Mouse (Mus musculus): ENCODE measurements around the gene Mettl21e. TPM values are rescaled to one million over a fixed set of nuclear protein-coding genes. Genes with fewer than 3 reads are reported as not detected.

Gene Mettl21e
- total RNA-seq, 2 experiments from 2014 or later: not detected

DNA sequence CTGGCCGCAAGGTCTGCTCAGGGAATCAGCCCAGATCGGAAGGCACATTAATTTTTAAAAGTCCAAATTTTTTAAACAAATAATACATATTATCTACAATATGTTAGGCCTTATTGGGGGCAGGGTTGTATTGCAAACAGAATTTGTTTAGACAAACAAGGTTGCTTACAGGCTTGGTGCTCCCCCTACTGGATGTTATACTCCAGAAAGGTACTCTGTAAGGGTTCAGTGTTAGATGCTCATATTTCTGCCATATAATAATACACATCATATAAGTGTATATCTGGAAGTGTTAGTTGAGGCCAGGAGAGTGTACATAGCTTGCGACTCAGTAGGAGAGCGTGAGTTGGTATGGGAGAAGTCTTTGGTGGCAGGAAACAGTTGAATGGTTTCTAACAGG is 63.5 kb downstream of the Mettl21e start:
- ATAC-seq (replicated peaks; ENCODE audit: low FRiP score, low TSS enrichment, poor library complexity, severe bottlenecking): peak; percentile 84

Other genes starting within 250 kb of the Mettl21e start
- gene Mettl21c, start 198.9 kb downstream of the Mettl21e start, total RNA-seq (2014; fragmentation: Nextera tagmentation): not detected in 2 replicates
- 0.66 TPM in 1 of 2 replicates, not detected in the other for gene Mettl21c, start 198.9 kb downstream of the Mettl21e start, total RNA-seq (2017)
- 0.72 and 0.82 TPM in 2 replicates for gene Gm8251, start 157.0 kb downstream of the Mettl21e start, total RNA-seq (2014; fragmentation: Nextera tagmentation)
- gene Gm8251, start 157.0 kb downstream of the Mettl21e start, total RNA-seq (2017): 0.19 and 0.46 TPM in 2 replicates
- 76.5 and 92.0 TPM in 2 replicates for gene Tex30, start 116.5 kb downstream of the Mettl21e start, total RNA-seq (2014; fragmentation: Nextera tagmentation)
- gene Tex30, start 116.5 kb downstream of the Mettl21e start, total RNA-seq (2017): 115 and 118 TPM in 2 replicates
- 21.6 and 27.2 TPM in 2 replicates for gene Kdelc1, start 100.2 kb downstream of the Mettl21e start, total RNA-seq (2014; fragmentation: Nextera tagmentation)
- gene Kdelc1, start 100.2 kb downstream of the Mettl21e start, total RNA-seq (2017): 20.1 and 22.8 TPM in 2 replicates
- 5.4 and 7.1 TPM in 2 replicates for gene Bivm, start 100.0 kb downstream of the Mettl21e start, total RNA-seq (2014; fragmentation: Nextera tagmentation)
- gene Bivm, start 100.0 kb downstream of the Mettl21e start, total RNA-seq (2017): 6.7 and 11.7 TPM in 2 replicates
- gene Ercc5, start 71.2 kb downstream of the Mettl21e start, total RNA-seq (2014; fragmentation: Nextera tagmentation): 16.9 and 19.3 TPM in 2 replicates
- 16.0 and 18.5 TPM in 2 replicates for gene Ercc5, start 71.2 kb downstream of the Mettl21e start, total RNA-seq (2017)